Mouse (Mus musculus) midbrain, embryonic 14.5 days (tissue): ENCODE data around the gene Racgap1. TPM values are rescaled to one million over a fixed set of nuclear protein-coding genes. Genes with fewer than 3 reads are reported as not detected.

Source experiments
- ATAC-seq: fragments of 200-750 bp; cut with Nextera tagmentation; 2 replicates; pipeline ENCODE4 v1.8.0; 2017; ENCODE audit warnings: moderate number of reproducible peaks, moderate library complexity; ENCODE audit not compliant: low FRiP score, low TSS enrichment
- DNase-seq: peaks from one replicate; pipeline ENCODE4 v3.0.0-alpha.2; 2015
- H3K27ac ChIP-seq: fragments of 300-500 bp; sonication (generic); replicated peaks from 2 replicates; pipeline ENCODE4 v1.5.1; 2014; ENCODE audit warnings: mild to moderate bottlenecking, low read depth, low read length, moderate library complexity
- H3K27me3 ChIP-seq: fragments of 300-500 bp; sonication (generic); 2 replicates; pipeline ENCODE4 v1.6.1; 2014; ENCODE audit warnings: low read length, control low read depth, mixed read lengths; ENCODE audit not compliant: control insufficient read depth, insufficient read depth
- H3K36me3 ChIP-seq: fragments of 300-500 bp; sonication (generic); 2 replicates; pipeline ENCODE4 v1.6.1; 2014; ENCODE audit warnings: low read length, control low read depth; ENCODE audit not compliant: control insufficient read depth, insufficient read depth
- H3K4me1 ChIP-seq: fragments of 300-500 bp; sonication (generic); 2 replicates; pipeline ENCODE4 v1.6.1; 2014; ENCODE audit warnings: mild to moderate bottlenecking, antibody characterized with exemption, low read length, control low read depth; ENCODE audit not compliant: control insufficient read depth, insufficient read depth
- H3K4me2 ChIP-seq: fragments of 300-500 bp; sonication (generic); 2 replicates; pipeline ENCODE4 v1.6.1; 2014; ENCODE audit warnings: mild to moderate bottlenecking, low read length, moderate library complexity
- H3K4me3 ChIP-seq: fragments of 300-500 bp; sonication (generic); replicated peaks from 2 replicates; pipeline ENCODE4 v1.5.1; 2014; ENCODE audit warnings: low read depth, low read length
- H3K9ac ChIP-seq: fragments of 300-500 bp; sonication (generic); replicated peaks from 2 replicates; pipeline ENCODE4 v1.6.1; 2014; ENCODE audit warnings: mild to moderate bottlenecking, low read length, moderate library complexity
- H3K9me3 ChIP-seq: fragments of 300-500 bp; sonication (generic); 2 replicates; pipeline ENCODE4 v1.6.1; 2016; ENCODE audit warnings: low read length, control low read depth, mixed read lengths; ENCODE audit not compliant: control insufficient read depth
- whole genome bisulfite sequencing: fragments of 180-500 bp; shearing (Covaris S2); extraction: QIAGEN DNeasy Blood & Tissue Kit; methylation state at CpG from one replicate; pipeline ENCODE4 v1.1.7; 2014; 5-methylcytosine and 5-hydroxymethylcytosine counted together
- polyA plus RNA-seq: library from polyadenylated mRNA; unstranded; fragments of >200 nt; fragmentation: Nextera tagmentation; extraction: Ambion mirVana; gene quantifications from 2 replicates; pipeline ENCODE4 v1.2.1, GENCODE M21; 2014

Racgap1 gene
- polyA plus RNA-seq, 1 experiment from 2014 or later = 64.0 TPM

GRCm38 (mm10) chr15:99585741-99586140 lies 65.7 kb downstream of the Racgap1 start:
- Histone ChIP-seq H3K9me3 (no peaks in the 10 kb centered on the region), H3K4me1 (peaks cover 15% of the 10 kb centered on the region; the same call in 1 of the 2 replicates), H3K27ac (no peak overlapping the region), H3K36me3 (no peaks in the 10 kb centered on the region), H3K27me3 (peaks cover 86% of the 10 kb centered on the region), H3K4me3 (no peak overlapping the region), H3K4me2 (no peak overlapping the region), H3K9ac (no peak overlapping the region)
- 76% methylated on average over 6 of the region's 6 CpGs for WGBS
- ATAC-seq = no peak
- no peak for DNase-seq

- Histone ChIP-seq H3K36me3 (no peaks in the 10 kb centered on the region), H3K27me3 (peaks cover 75% of the 10 kb centered on the region), H3K27ac (no peak overlapping the region), H3K9ac (no peak overlapping the region), H3K4me1 (peaks cover 15% of the 10 kb centered on the region; the same call in 1 of the 2 replicates), H3K4me2 (peak overlapping the region; percentile 53), H3K9me3 (no peaks in the 10 kb centered on the region), H3K4me3 (peak overlapping the region; percentile 25)
- WGBS = 3% methylated on average over 24 of the region's 24 CpGs
- no peak for ATAC-seq
- DNase-seq = no peak
Observed at GRCm38 (mm10) chr15:99584407-99585202, 66.9 kb downstream of the Racgap1 start.

DNA sequence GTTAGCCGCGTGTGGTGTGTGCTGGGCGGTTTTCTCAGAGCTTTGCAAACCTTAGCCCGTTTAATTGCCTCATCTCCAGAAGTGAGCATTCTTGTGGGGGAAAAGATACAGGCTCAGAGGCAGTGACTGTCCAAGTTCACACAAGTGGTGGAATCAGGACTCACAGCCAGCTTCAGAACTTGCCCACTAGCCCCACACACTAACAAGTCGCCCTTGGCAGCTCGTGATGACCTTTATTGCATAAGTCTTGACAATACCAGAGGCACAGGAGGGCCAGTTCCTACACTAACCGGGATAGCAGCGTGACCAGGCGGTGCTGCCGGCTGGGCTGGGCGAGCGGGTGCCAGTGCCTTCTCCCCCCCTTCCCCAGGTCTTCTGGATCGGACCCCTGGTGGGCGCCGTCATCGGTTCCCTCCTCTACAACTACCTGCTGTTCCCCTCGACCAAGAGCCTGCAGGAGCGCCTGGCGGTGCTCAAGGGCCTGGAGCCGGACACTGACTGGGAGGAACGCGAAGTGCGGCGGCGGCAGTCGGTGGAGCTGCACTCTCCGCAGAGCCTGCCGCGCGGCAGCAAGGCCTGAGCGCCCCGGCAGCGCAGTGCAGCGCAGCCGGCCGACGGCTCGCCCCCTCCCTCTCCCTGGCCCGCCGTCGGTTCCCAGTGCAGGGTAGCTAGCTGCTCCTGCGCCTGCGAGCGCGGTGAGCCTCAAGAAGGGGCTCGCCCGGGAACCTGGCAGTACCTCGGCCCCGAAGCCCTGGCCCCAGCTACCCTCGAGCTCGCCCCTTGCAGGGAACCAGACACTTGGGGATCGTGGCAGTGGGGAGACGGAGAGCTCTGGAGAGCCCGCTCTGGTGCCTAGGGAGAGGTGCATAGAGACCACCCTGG lies 67.8 kb downstream of the Racgap1 start:
- ATAC-seq = peak; percentile 20; the same call in 1 of the 2 replicates
- Histone ChIP-seq H3K36me3 (no peaks in the 10 kb centered on the region), H3K4me2 (peak overlapping the region; percentile 53), H3K9ac (peak overlapping the region; percentile 20; the same call in 1 of the 2 replicates), H3K4me3 (peak overlapping the region; percentile 25), H3K27ac (no peak overlapping the region), H3K27me3 (peaks cover 66% of the 10 kb centered on the region), H3K9me3 (no peaks in the 10 kb centered on the region), H3K4me1 (peaks cover 15% of the 10 kb centered on the region; the same call in 1 of the 2 replicates)
- 2% methylated on average over 54 of the region's 54 CpGs for WGBS
- peak; percentile 78 for DNase-seq

DNA sequence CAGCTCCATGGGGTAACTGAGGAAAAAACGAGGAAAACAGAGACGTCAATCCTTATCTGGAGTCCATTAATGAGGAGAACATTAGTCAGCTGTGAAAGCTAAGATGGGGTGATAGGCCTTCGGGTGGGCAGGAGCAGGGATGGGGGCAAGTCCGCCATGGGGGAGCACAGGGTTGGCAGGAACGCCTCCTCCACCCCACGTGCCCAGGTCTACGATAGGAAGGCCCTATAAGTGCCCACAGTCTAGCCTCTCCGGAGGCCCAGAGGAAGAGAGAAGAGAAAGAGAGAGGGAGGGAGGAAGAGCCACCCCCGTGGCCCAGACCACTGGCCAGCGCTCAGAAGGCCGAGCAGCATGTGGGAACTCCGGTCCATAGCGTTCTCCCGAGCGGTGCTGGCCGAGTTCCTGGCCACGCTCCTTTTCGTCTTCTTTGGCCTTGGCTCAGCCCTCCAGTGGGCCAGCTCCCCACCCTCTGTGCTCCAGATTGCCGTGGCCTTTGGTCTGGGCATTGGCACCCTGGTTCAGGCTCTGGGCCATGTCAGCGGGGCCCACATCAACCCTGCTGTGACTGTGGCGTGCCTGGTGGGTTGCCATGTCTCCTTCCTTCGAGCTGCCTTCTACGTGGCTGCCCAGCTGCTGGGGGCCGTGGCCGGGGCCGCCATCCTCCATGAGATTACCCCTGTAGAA lies 72.5 kb downstream of the Racgap1 start, which contains the start of gene Aqp2:
TSS of gene Aqp2 (plus strand) at position 254 of the 684 bp plus-strand sequence.
- no peak for DNase-seq
- peaks cover 22% of the 10 kb centered on the region for H3K27me3 ChIP-seq
- H3K27ac ChIP-seq = no peak within 1 kb of the TSS
- H3K9ac ChIP-seq = no peak within 1 kb of the TSS
- WGBS = 80% methylated on average over 26 of the region's 26 CpGs
- no peak within 1 kb of the TSS for H3K4me3 ChIP-seq
- H3K4me1 ChIP-seq = peaks cover 6% of the 10 kb centered on the region; the same call in 1 of the 2 replicates
- no peaks in the 10 kb centered on the region for H3K9me3 ChIP-seq
- H3K36me3 ChIP-seq = no peaks in the 10 kb centered on the region
- no peak for ATAC-seq
- no peak within 1 kb of the TSS for H3K4me2 ChIP-seq

Other genes starting within 250 kb of the Racgap1 start
- 16.8 and 17.6 TPM in 2 replicates for gene Nckap5l, start 193.9 kb downstream of the Racgap1 start, polyA plus RNA-seq
- gene Bcdin3d, start 176.9 kb downstream of the Racgap1 start, polyA plus RNA-seq = 23.0 and 24.6 TPM in 2 replicates
- 17.9 and 19.0 TPM in 2 replicates for gene Faim2, start 123.5 kb downstream of the Racgap1 start, polyA plus RNA-seq
- gene Aqp2, start 72.6 kb downstream of the Racgap1 start, polyA plus RNA-seq = not detected in 2 replicates
- 0.70 and 3.0 TPM in 2 replicates for gene Aqp5, start 60.9 kb downstream of the Racgap1 start, polyA plus RNA-seq
- 0.93 and 1.1 TPM in 2 replicates for gene Aqp6, start 50.3 kb downstream of the Racgap1 start, polyA plus RNA-seq
- 51.9 and 53.5 TPM in 2 replicates for gene Asic1, start 18.7 kb upstream of the Racgap1 start, polyA plus RNA-seq
- 127 and 136 TPM in 2 replicates for gene Smarcd1, start 50.5 kb upstream of the Racgap1 start, polyA plus RNA-seq
- gene Gm17349, start 53.8 kb upstream of the Racgap1 start, polyA plus RNA-seq = not detected in 2 replicates
- 0.92 and 1.7 TPM in 2 replicates for gene Gpd1, start 65.9 kb upstream of the Racgap1 start, polyA plus RNA-seq
- 168 and 206 TPM in 2 replicates for gene Cox14, start 74.0 kb upstream of the Racgap1 start, polyA plus RNA-seq
- 70.9 and 74.5 TPM in 2 replicates for gene Cers5, start 121.2 kb upstream of the Racgap1 start, polyA plus RNA-seq
- gene Lima1, start 223.8 kb upstream of the Racgap1 start, polyA plus RNA-seq = 8.5 and 15.3 TPM in 2 replicates